Mouse (Mus musculus) frontal cortex, adult (tissue): ENCODE measurements around the gene Rab40c.

Source experiments
- ATAC-seq: cut with Nextera tagmentation; 2 replicates; pipeline ENCODE4 v1.9.2; 2017; ENCODE audit warnings: mild to moderate bottlenecking, moderate library complexity, mixed read lengths; ENCODE audit not compliant: low TSS enrichment

Rab40c gene

DNA sequence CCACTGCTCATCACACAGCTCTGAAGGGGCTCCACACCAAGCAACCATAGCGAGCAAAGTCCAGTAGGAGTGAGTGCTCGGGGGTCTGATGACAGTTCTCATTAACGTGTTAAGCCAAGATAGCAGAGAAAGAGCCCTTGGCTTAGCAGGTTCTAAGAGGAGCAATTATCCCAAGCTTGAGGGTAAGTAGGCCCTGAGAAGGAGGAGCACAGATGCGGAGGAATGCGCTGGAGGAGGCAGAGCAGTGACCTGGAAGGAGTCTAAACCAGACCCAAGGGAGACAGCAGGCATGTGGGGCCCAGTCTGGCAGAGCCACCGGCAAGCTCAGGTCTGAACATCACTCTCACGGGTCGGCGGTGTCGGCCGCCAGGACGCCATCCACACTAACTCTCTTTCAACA, 23.6 kb downstream of the Rab40c start:
- no peak for ATAC-seq

- no peak for ATAC-seq
Measured at GRCm38 (mm10) chr17:25895415-25895814, 24.1 kb downstream of the Rab40c start.

- ATAC-seq, result peak; percentile 89
Measured at GRCm38 (mm10) chr17:25893975-25894617, 25.4 kb downstream of the Rab40c start.

DNA sequence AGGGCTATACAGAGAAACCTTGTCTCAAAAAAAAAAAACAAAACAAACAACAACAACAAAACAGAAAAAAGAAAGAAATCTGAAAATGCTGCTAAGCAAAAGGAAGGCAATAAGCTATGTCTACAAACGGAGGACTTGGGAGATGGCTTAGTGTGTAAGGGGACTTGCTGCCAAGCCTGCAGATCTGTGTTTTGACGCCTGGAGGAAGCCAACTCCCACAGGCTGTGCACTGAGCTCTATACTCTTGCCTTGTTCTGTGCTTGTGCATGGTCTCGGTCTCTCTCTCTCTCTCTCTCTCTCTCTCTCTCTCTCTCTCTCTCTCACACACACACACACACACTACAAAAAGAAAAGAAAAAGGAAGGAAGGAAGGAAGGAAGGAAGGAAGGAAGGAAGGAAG, 30.7 kb downstream of the Rab40c start:
- ATAC-seq, result peak; percentile 90; the same call in 1 of the 2 replicates

DNA sequence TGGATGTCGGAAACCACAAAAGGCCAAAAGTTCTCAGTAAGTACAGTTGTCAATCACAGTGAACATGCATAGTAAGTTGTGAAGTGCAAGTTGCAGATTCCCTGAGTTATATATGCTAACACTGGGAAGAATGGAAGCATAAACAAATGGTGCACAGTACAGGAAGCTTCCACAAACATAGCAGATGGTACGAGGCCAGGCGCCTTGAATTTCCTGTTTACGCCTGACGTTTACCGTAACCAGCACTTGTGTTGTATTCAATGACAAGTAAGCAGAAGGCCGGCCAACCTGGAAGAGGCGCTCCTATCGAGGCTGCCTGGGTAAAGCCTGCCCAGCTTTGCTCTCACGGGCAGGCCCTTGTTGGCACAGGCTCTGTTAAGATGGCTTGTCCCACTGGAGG, 32.1 kb downstream of the Rab40c start:
- ATAC-seq, result no peak

GRCm38 (mm10) chr17:25886806-25887205, 32.7 kb downstream of the Rab40c start:
- no peak for ATAC-seq

DNA sequence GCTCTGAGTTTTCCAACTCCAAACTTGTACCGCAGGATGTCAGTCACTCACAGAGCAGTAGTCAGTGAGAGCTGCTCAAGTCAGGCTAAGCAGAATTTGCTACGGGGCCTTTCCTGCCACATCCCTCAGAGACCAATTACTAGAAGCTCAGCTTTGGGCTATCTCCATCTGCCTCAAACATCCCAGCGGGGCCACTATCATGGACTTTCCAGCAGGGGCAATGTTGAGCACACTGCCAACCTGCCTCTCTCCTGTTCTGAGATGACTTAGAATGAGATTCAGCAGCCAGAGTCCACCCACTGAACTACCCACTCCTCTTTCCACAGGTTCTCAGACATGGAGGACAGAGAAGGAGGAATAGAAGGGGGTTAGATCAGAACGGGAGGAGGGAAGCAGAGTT, 33.9 kb downstream of the Rab40c start:
- ATAC-seq, result peak; percentile 43; the same call in 1 of the 2 replicates

- ATAC-seq, result no peak
Measured at GRCm38 (mm10) chr17:25883824-25884223, 35.7 kb downstream of the Rab40c start.

DNA sequence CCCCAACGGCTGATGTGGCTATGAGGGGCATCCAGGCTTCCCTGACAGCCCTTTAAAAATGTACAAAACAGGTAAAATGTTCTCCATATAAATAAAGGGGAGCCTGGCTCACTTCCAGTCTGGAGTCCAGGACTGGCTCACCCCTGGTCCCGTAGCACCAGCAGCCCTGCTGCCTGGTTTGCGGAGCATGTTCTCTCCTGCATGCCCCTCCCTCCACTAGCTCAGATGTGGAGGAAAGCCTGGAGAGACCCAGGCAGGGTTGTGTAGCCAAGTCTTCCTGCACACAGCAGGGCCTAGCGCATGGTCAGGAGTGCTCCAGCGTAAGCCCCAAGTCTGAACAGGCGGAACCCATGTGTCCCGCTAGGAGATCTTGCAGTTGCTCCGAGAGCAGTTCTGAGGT, 36.3 kb downstream of the Rab40c start:
- no peak for ATAC-seq

DNA sequence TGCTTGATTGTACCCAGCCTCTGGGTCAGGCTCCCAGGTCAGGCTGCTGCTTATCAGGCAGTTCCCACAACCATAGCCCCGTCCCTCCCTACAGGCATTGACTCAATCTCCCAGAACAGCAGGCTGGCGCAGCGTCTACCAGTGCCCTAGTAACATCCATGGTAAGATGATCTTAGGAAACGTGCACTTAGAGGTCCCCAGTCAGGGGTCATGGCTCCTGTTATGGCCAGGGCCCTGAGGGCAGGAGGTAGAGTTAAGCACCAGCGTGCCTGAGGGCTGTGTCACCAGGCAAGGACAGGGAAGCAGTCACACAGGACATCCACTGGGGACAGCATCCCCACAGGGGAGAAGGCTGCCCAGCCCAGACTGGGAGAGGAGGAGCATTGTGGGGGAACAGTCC, 37.2 kb downstream of the Rab40c start:
- no peak for ATAC-seq

- ATAC-seq, result no peak
Measured at GRCm38 (mm10) chr17:25881691-25882090, 37.8 kb downstream of the Rab40c start.

DNA sequence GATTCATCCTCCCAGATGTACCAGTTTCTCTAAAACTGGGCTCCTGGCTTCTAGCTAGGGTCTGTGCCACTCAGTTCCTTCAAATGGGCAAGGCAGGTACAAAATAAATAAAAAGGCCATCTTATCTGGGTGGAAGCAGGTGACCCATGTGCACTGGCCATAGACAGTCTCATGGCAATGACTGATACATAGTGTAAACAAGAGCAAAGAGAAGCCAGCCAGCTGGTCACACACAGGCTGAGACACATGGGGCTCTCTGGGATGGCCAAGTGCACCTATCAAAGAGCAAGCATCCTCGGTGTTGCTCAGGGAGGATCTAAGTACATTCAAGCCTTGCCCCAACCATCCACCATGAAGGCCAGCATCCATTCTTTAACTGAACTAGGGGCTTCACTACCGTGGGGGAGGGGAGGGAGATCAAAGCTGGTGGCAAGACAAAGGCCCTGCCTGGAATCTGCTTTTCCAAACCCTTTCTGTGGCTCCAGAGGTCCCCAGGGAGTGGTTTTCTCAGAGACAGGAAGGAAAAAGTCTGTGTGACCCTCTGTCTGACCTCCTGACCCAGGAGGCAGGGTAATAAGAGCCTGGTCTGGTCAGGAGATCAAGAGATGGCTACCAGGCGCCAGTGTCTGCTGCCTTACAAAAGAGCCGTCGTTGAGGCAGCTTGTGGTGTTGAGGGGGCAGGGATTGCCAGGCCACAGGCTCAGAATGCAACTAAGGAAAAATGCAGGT, 38.5 kb downstream of the Rab40c start:
- ATAC-seq, result no peak

GRCm38 (mm10) chr17:25880196-25880910, 39.2 kb downstream of the Rab40c start, which contains the start of gene Wfikkn1:
Wfikkn1 (minus strand) TSS chr17:25880858.
- no peak for ATAC-seq

DNA sequence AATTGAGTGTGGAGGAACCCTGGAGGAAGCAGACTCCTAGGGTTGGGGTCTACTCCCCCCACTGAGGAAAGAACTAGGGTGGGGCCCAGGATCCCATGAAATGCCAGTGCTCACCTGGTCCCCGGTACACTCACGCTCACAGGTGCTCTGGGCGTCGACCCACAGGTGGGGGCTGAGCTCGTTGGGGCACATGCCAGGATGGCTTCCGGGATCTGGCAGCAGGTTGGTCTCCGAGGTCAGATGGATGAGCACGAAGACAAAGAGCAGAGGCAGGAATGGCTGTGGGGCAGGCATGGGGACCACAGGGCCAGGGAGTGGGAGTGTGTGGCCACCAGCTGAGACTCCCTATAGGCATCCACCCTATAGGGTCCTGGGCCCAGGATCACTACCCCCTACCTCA, 39.8 kb downstream of the Rab40c start:
- no peak for ATAC-seq

DNA sequence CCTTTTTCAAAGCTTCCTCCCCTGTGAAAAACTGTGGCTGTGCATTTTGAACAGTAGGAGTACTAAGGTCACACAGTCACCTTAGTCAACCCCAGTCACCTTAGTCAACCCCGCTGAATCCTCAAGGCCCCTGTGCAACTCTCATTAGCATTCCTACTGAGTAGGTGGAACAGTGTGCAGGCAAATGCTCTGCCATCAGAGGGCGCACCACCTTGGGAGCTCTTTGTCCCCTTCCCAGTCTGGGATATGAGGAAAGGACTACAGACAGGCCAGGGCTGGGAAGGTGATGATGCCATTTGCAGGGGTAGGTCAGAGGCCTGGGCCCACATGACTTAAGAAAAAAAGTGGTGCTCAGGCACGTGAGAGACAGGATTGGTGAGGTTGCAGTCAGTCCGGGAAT, 40.3 kb downstream of the Rab40c start:
- ATAC-seq, result no peak

DNA sequence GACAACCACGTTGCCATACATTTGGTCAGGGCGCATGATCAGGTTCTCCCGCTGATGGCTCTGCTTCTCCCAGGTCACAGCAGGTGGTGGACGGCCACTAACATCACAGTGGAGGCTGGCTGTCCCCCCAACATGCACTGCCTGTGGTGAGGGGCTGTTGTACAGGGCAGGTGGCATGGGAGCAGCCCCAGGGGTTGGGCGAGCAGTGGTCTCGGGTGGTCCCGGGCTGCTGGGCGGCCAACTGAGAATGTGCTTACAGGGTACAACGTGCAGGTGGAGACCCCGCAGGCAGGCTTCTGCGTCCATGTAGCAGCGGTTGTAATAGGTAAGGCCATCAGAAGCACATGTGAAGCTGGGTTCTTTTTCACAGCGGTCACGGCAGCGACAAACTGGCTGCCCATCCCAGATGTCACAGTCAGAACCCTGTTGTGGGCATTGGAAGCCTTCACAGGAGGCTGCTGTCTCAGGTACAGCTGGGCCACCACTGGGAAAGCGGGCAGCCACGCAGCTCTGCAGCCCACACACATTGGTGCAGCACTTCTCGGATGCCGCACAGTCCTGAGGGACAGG, 40.8 kb downstream of the Rab40c start:
- no peak for ATAC-seq

DNA sequence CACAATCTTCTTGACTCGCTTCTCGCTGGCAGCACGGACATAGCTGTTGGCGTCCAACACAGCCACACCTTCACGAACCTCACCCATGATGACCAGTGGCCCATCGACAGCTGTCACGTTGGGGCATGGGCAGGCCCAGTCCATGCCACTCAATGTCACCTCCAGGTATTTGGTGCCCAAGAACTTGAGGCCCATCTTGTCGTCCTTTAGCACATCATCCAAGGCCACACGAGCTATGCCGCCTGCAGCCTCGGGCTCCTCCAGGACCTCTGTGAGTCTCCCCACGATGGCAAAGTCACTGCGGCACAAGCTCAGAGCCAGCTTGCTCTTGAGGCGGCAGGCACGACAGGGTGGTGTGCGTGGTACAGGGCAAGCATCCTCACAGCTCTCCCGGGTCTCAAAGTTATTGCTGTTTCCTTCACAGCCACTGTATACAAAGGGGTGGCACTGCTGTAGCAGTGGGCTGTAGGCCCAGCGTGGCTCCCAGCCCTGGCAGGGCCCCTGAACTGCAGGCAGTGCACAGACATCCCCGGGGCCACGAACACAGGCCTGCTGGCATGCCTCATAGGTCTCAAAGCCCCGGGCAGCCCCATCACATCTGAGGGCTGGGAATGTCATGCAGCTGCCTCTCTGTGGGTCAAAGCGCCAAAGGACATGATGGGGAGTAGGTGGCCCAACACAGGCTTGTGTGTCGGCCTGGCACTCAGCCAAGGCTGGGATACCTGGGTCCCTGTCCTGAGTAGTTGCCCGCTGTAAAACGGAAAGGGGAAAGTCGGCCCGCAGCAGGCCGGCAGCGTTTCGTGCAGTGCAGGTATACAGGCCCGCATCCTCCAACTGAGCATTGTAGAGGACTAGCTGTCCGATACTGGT, 41.6 kb downstream of the Rab40c start:
- ATAC-seq, result no peak

DNA sequence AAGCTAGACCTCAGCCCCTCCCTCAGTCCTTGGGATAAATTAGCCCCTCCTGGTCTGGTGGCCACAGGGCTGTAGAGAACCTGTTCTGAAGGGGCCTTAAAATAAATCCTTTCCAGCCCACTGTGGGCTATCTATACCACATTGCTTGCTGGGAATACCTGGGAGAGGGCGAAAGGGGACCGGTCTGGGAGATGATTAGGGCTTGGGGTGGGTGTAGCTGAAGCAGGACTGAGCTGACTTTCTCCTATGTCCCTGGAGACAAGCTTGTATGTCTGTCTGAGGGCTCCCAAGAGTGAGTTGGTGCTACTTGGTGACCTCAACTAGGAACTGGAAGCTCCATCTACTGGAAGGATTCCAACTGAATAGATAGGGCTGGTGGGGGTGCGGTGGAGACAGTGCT, 42.5 kb downstream of the Rab40c start:
- no peak for ATAC-seq

DNA sequence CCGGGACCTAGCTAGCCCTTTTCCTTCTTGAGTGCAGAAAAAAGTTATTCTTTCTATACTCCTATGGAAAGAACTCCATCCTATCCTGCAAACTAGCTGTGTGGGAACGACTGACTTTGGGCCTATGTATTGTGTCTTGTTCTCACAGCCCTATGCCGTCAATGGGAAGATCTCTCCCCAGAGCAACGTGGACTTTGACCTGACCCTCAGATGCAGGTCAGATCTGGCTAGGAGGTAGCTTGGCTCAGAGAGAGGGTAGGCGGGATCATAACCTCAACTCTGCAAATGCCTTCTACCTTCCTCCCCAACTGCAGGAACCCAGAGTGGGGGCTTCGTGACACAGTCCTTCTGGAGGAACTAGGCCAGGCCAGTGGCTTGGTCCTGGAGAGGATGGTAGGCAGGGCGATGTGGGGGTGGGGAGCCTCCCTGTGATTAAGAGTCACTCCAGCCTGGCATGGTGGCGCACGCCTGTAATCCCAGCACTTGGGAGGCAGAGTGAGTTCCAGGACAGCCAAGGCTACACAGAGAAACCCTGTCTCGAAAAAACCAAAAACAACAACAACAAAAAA, 43.1 kb downstream of the Rab40c start:
- no peak for ATAC-seq

DNA sequence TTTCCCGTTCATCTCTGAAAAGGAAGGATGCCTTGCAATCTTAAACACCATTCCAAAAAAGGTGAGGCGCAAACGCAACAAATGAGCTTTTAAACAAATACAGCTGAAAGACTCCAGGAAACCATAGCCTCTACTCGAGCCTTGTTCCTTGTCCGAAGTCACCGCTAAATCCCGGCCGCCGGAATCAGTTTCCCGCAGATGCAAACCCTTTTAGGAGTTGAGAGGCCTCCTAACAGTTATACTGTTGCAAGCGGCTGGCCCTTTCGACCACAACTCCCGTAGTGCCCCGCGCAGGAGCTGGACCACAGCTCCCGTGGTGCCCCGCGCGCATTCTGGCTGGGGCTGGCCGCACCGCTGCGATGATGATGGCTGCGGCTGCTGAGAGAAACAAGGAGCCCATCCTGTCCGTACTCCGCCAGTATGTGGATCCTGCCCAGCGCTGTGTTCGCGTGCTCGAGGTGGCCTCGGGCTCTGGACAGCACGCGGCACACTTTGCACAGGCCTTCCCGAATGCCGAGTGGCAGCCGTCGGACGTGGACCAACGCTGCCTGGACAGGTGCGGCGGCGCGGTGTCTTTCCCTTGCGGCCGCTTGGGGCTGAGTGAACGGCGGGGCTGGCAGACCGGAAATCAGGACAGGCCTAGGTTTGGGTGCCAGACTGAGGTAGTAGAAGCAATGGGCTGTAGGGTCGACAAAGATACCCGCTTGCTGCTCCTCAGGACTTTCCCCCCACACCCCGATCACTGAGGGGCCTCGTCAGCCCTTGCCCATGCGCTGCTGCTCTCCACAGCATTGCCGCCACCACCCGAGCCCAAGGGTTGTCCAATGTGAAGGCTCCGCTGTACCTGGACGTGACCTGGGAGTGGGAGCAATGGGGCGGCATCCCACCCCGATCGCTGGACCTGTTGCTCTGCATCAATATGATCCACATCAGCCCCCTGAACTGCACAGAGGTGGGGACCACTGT, 44.1 kb downstream of the Rab40c start:
- peak; percentile 84 for ATAC-seq
